Mouse (Mus musculus): ENCODE data around the gene Fmo2. TPM values are rescaled to one million over a fixed set of nuclear protein-coding genes. Genes with fewer than 3 reads are reported as not detected.
A peak's percentile ranks its signal among the peaks of the same experiment; 100 is the strongest.

Fmo2 gene
- 147 and 240 TPM in 2 replicates for polyA plus RNA-seq (2012; rRNA removed)

DNA sequence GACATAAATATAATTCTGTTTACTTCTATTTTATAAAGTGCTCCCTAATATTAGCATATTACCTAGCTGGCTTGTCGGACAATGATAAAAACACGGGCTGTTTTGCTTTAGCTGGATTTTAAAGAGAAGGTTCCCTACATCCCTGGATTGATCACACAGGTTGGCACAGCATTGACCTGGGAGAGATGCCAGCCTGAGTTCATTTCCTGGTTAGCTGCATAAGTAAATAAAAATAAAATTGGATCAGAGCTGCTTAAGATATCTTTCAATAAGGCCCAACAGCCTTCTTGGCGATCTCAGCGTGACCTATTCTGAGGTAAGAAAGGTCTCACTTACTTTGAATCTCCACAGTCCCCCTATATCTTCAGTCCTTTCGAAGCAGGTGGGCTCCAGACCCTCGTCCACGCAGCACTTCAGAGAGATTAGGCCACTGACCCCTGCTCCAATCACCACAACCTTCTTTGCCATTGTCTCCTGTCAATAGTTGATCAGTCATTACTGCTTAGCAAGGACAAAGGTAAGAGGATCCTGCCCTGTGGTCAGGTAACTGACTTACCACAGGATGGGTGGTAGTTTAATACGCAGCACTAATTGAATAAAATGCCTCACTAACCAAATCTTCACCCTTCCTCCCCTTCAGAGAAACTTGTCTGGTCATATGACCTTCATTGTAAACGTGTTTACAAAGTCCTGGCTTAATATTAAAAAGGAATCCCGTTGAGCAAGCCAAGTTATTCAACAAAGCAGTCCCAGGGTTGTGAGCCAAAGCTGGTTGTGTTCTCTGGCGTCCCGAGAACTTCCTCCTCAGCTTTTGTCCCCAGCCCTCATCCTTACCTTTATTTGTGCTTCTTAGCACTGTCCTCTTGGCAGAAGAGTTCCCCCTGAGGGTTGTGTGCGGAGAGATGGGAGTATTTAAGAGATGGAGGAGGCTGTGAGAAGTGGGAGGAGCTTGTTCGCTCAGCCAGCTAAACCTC is at the start of gene Fmo2:
Gene Fmo2 (minus strand): TSS at position 889 of the 974 bp plus-strand sequence.
- no peak for TF ChIP-seq CTCF (IDR thresholded peaks at IDR 0.05; ENCODE audit: insufficient read depth, low read length)
- peak; percentile 64; the same call in 1 of the 2 replicates for TF ChIP-seq POLR2A (IDR thresholded peaks at IDR 0.05; ENCODE audit: borderline replicate concordance, extremely low read depth, low read depth, low read length)
- Histone ChIP-seq H3K4me1 (ENCODE audit: control insufficient read depth, insufficient read depth, low read length) (peaks cover 13% of the 10 kb centered on the region), H3K4me3 (replicated peaks; ENCODE audit: extremely low read depth, low read depth, low read length) (peak within 1 kb of the TSS; percentile 75)
- DNase-seq = peak; percentile 57
- 28% methylated on average over 14 of the region's 14 CpGs for WGBS

DNA sequence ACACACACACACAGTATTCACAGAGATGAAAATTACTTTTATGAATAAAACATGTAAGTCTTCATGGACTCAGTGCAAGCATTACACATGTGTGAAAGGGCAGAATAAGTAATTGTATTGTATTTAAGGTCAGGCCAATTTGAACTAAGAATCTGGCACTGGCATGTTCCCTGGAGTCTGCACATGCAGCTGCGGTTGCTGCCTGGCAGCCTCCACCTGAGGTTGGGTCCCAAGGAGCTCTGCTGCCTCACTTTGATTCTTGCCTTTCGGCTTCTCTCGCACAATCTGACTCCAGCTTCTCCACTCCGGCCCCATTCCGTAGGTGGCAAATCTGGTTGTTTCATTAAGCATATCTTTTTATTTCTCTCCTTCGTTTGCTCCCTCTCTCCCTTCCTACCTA is 49.4 kb upstream of the Fmo2 start:
- WGBS = 87% methylated on average over 6 of the region's 6 CpGs
- H3K4me1 ChIP-seq (ENCODE audit: control insufficient read depth, insufficient read depth, low read length) = peaks cover 1% of the 10 kb centered on the region
- TF ChIP-seq POLR2A (IDR thresholded peaks at IDR 0.05; ENCODE audit: borderline replicate concordance, extremely low read depth, low read depth, low read length) = no peak
- no peak for TF ChIP-seq CTCF (IDR thresholded peaks at IDR 0.05; ENCODE audit: insufficient read depth, low read length)
- no peak for DNase-seq
- H3K4me3 ChIP-seq (replicated peaks; ENCODE audit: extremely low read depth, low read depth, low read length) = no peak overlapping the region

DNA sequence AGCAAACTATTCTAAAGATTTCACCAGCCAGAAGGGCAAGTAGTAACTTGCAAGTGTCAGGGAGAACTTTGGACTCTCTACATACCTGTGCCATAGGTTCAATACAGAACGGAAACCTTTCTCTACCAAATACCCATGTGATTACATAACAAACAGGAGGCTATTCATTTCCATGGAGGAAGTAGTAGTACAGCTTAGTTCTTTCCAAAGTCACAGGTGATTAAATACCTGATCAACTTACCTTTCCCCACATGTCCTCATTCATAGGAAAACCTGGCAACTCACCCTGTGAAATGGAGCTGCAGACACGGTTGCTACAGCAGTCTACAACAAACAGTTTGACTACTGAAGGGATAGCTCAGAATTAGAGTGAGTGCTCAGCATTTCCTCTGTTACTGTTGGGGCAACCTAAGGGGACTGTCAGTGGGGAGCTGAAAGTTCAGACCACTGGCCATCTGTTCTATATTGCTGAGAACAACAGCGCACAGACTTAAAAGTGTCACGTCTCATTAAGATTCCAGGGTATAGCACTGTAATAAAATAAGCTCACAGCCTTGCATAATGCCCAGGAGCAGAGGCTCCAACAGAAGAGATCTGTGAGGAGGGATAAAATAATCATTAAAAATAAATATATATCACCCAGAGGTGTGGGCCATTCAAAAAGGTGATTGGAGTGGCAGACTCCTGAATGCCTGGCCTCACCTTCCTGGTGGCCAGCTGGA is 48.5 kb upstream of the Fmo2 start:
- Histone ChIP-seq H3K4me1 (ENCODE audit: control insufficient read depth, insufficient read depth, low read length) (no peaks in the 10 kb centered on the region), H3K4me3 (replicated peaks; ENCODE audit: extremely low read depth, low read depth, low read length) (no peak overlapping the region)
- 74% methylated on average over 4 of the region's 4 CpGs for WGBS
- no peak for TF ChIP-seq POLR2A (IDR thresholded peaks at IDR 0.05; ENCODE audit: borderline replicate concordance, extremely low read depth, low read depth, low read length)
- TF ChIP-seq CTCF (IDR thresholded peaks at IDR 0.05; ENCODE audit: insufficient read depth, low read length) = no peak
- no peak for DNase-seq

- WGBS = 29% methylated on average over 6 of the region's 6 CpGs
Measured at GRCm38 (mm10) chr1:162943700-162944099, 45.2 kb upstream of the Fmo2 start.

GRCm38 (mm10) chr1:162938696-162939351 is 40.3 kb upstream of the Fmo2 start:
- TF ChIP-seq POLR2A (IDR thresholded peaks at IDR 0.05; ENCODE audit: borderline replicate concordance, extremely low read depth, low read depth, low read length) (no peak), CTCF (IDR thresholded peaks at IDR 0.05; ENCODE audit: insufficient read depth, low read length) (no peak)
- H3K4me3 ChIP-seq (replicated peaks; ENCODE audit: extremely low read depth, low read depth, low read length) = no peak overlapping the region
- no peak for DNase-seq
- WGBS = 42% methylated on average over 4 of the region's 4 CpGs
- H3K4me1 ChIP-seq (ENCODE audit: control insufficient read depth, insufficient read depth, low read length) = no peaks in the 10 kb centered on the region

More at GRCm38 (mm10) chr1:162943700-162944099, 45.2 kb upstream of the Fmo2 start:
- no peaks in the 10 kb centered on the region for H3K4me1 ChIP-seq (ENCODE audit: control insufficient read depth, insufficient read depth, low read length)
- TF ChIP-seq POLR2A (IDR thresholded peaks at IDR 0.05; ENCODE audit: borderline replicate concordance, extremely low read depth, low read depth, low read length) = no peak
- no peak for TF ChIP-seq CTCF (IDR thresholded peaks at IDR 0.05; ENCODE audit: insufficient read depth, low read length)
- no peak overlapping the region for H3K4me3 ChIP-seq (replicated peaks; ENCODE audit: extremely low read depth, low read depth, low read length)
- no peak for DNase-seq

DNA sequence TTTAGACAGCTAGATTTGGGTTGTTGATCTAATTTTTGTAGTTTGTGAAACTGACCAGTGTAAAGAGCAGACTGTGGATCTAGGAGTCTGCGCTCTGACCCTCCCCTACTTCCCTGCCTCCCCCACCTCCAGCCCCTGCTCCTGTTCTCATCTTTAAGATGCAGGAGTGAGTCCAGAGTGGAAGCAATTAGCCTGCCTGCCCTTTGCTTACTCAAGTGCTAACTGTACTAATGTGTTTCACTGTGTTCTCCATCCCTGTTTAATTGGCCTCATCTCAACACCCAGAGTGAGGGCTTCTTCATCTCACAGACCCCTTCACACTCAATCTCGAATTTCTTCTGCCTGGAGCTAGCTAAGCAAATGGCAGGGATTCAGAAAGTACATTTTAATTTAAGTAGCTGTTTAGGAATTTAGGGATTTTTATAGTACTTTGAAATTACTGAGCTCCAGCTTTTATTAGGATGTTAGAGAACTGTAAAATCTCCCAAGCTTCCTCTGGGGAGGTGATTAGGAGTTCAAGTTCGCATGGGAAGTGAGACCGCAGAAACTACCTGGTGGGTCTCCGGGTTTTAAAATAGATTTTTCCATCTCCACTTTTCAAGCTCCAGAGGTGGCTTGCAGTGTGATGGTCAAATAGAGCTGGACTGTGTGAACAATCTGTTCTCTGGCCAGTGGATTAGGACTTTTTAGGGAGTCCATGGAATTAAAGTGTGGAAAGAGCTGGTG is 39.6 kb upstream of the Fmo2 start:
- Histone ChIP-seq H3K4me3 (replicated peaks; ENCODE audit: extremely low read depth, low read depth, low read length) (no peak overlapping the region), H3K4me1 (ENCODE audit: control insufficient read depth, insufficient read depth, low read length) (no peaks in the 10 kb centered on the region)
- TF ChIP-seq CTCF (IDR thresholded peaks at IDR 0.05; ENCODE audit: insufficient read depth, low read length) (no peak), POLR2A (IDR thresholded peaks at IDR 0.05; ENCODE audit: borderline replicate concordance, extremely low read depth, low read depth, low read length) (no peak)
- 70% methylated on average over 5 of the region's 5 CpGs for WGBS
- DNase-seq = no peak

DNA sequence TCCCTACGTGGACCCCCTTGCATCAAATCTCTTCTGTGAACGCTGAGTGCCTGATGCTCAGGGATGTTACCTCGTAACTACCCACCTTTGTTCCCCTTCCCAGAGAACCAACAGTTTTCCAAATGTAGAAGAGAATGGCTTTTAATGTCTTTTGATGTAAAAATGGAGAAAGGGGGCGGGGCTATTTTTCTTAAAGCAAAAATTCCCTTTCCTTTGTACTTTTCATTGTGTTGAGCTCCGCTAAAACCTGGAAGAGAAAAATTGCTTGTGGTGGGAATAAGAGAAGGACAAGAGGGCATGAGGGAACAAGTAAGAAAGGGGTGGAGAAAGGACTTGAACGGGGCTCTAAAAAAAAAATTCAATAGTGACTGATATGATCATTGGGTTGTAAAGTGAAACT is 38.9 kb upstream of the Fmo2 start, which contains the start of gene Fmo6:
Gene Fmo6 (minus strand): TSS at position 101 of the 400 bp plus-strand sequence.
- TF ChIP-seq CTCF (IDR thresholded peaks at IDR 0.05; ENCODE audit: insufficient read depth, low read length) (no peak), POLR2A (IDR thresholded peaks at IDR 0.05; ENCODE audit: borderline replicate concordance, extremely low read depth, low read depth, low read length) (no peak)
- no peak for DNase-seq
- Histone ChIP-seq H3K4me3 (replicated peaks; ENCODE audit: extremely low read depth, low read depth, low read length) (no peak within 1 kb of the TSS), H3K4me1 (ENCODE audit: control insufficient read depth, insufficient read depth, low read length) (peaks cover under 1% of the 10 kb centered on the region; the same call in 1 of the 2 replicates)
- WGBS = 82% methylated on average over 6 of the region's 6 CpGs

- TF ChIP-seq POLR2A (IDR thresholded peaks at IDR 0.05; ENCODE audit: borderline replicate concordance, extremely low read depth, low read depth, low read length) (no peak), CTCF (IDR thresholded peaks at IDR 0.05; ENCODE audit: insufficient read depth, low read length) (no peak)
- 73% methylated on average over 4 of the region's 4 CpGs for WGBS
- peaks cover 16% of the 10 kb centered on the region for H3K4me1 ChIP-seq (ENCODE audit: control insufficient read depth, insufficient read depth, low read length)
- H3K4me3 ChIP-seq (replicated peaks; ENCODE audit: extremely low read depth, low read depth, low read length) = no peak overlapping the region
- DNase-seq = no peak
Measured at GRCm38 (mm10) chr1:162934374-162935012, 36.0 kb upstream of the Fmo2 start.

All from lung, adult 2 months (tissue).